Mouse (Mus musculus) kidney, adult 2 months (tissue): ENCODE results near the gene Sowaha.

Source experiments
- CTCF ChIP-seq: fragments of 200-500 bp; conservative IDR thresholded peaks from 2 replicates; pipeline ENCODE4 v1.5.1; 2011; ENCODE audit warnings: low read depth, mild to moderate bottlenecking, control low read depth, low read length, moderate library complexity, mixed read lengths; ENCODE audit not compliant: insufficient read depth, insufficient read length
- POLR2A ChIP-seq: fragments of 200-500 bp; IDR thresholded peaks from one replicate; pipeline ENCODE4 v1.6.1; 2011; ENCODE audit warnings: low read depth, low read length, control low read depth

GRCm38 (mm10) chr11:53486351-53486750 lies 6.3 kb upstream of the Sowaha start:
- TF ChIP-seq CTCF (no peak), POLR2A (no peak)
